Mouse (Mus musculus): ENCODE data around the gene Srsf10.

Gene Srsf10

DNA sequence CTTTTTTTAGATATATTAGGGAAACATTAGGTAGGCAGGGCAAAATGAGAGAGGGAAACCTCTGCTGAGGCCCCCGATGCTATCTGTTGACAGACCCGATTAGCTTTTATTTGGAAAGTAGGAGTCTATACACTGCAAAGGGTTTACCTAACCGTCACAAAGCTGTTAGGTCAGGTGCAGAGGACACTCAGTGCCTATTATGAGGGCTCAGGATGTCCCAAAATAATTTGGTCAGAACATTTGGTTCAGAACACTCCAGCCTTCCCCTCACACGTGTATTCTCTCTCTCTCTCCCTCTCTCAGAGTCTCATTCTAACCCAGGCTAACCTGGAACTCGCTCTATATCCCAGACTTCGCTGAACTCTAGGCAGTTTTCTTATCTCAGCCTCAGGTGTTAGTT lies 26.5 kb downstream of the Srsf10 start:
- intact Hi-C loops (cut with DNase I) = loop anchor here (5.0 kb wide), 1 partner anchor 65 kb away; no protein-coding TSS in a partner anchor

DNA sequence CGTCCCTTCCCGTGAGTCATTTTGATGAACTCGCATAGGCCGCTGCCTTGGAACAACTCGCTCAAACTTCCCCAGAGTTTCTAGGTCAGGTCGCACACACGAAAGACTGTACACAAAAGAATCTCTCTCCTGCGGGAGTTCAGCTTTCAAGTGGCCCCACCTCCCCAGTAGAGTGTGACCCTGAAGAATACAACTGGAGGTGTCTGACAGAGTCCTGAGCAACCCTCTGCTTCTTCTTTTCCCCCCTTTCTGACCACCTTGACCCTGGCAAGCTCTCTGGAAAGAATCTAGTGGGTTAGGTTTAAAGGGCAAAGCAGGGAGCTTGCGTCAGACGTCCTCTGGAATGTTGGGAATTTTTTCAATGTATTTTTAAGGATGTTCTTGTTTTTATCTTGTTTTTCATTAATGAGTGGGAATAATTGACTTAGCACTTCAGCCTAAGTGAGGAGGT lies 27.9 kb downstream of the Srsf10 start:
- intact Hi-C loops (cut with DNase I) = loop anchor here (5.0 kb wide), 1 partner anchor 66 kb away; no protein-coding TSS in a partner anchor

DNA sequence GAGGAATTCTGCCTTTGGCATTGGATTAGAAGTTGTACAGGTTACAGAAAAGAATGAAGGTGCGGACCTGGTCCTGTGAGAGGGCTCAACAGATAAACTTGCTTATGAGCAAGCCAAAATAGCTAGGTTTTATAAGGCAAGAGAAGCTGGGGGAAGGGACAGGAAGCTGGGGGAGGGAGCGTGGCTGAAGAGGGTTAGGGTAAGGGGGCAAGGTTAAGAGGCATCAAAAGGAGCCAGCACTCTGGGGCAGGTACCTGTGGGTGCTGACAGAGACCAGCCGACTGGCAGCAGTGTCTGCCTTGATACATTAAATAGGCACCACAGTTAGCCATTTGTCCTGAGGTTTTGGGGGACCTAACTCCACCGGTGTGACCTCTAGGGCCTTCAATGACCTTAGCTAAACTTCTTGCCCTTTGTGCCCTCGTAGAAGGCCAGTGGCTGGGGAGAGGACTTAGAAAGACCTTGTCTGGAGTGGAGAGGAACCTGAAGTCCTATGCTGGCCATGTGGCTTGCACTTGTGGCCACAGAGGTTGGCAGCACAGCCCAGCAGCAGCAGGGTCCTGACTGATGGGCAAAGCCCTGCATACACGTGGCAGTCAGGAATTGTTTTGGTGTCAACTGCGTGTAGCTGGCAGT lies 28.5 kb downstream of the Srsf10 start:
- intact Hi-C loops (cut with DNase I) = loop anchor here (5.0 kb wide), 1 partner anchor 67 kb away; no protein-coding TSS in a partner anchor

DNA sequence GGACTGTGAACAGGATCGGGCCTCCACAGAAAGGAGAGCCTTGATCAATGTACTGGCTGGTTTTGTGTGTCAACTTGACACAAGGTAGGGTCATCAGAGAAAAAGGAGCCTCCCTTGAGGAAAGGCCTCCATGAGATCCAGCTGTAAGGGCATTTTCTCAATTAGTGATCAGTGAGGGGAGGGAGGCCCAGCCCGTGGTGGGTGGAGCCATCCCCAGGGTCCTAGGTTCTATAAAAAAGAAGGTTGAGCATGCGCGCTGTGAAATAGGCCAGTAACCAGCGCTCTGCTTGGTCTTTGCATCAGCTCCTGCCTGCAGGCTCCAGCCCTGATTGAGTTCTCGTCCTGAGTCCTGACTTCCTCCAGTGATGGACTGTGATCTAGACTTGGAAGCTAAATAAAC lies 29.0 kb downstream of the Srsf10 start:
- intact Hi-C loops (cut with DNase I) = loop anchor here (5.0 kb wide), 1 partner anchor 67 kb away; no protein-coding TSS in a partner anchor

DNA sequence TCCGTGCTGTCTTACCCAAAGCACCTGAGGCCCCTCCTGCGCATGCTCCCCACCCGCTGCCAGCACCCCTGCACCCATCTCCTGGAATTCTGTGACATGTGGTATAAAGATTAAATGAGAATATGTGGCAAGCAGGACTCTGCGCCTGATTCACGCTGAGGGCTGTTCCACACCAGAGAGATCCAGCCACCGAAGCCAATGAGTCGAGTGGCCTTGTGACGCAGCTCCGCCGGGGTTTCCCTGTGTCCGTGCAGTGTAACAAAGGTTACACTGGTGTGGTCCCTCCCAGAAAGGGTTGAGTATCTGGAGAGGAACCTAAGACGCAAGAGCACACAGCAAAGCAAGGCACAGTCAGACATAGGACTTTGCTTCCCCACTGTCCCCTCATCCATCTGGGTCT lies 30.1 kb downstream of the Srsf10 start:
- intact Hi-C loops (cut with DNase I) = loop anchor here (5.0 kb wide), 1 partner anchor 37 kb away; the partner anchor contains the start of gene Fuca1

DNA sequence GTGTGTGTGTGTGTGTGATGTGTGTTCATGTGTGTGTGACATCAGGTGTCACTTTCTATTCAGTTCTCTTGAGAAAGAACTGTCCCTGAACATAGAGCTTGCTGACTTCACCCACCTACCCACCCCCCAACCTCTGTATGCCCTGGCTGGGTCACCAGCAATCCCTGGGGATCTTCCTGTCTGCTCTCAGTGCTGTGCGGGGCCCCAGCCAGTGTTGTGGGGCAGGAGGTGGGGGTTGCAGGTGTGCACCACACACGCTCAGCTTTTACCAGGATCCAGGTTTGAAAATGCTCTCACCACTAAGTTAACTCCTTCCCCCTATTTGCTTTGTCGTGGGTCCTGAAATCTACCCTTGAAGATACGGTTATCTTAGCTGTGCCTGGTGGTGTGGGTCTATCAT lies 30.6 kb downstream of the Srsf10 start:
- intact Hi-C loops (cut with DNase I) = loop anchor here (5.0 kb wide), 1 partner anchor 36 kb away; the partner anchor contains the start of gene Fuca1

DNA sequence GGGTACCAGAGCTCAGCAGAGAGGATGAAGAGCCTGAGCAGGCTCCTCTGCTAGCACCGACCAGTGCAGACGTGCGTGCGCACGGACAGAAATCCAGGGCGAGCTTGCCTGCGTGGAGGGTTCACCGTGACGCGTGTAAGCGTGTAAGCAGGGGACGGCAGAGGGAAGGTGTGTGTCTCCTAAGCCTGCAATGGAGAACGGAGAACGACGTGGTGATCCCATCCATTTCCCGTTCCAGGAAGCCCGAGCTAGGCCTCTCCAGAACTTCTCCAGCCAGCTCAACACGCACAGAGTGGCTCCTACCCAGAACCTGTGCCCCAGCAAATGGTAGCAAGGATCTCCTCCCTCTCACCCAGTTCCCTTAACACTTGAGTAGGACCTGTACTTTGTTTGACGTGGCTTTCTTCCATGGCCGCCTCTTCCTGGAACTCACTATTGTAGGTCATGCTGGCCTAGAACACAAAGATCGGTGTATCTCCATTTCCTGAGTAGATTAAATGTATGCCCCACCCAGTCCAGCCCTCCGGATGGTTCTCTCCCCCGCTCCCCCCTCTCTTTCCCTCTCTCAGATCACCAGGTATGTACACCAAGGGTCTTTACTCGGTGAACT lies 33.0 kb downstream of the Srsf10 start:
- intact Hi-C loops (cut with DNase I) = loop anchor here (5.0 kb wide), 1 partner anchor 34 kb away; the partner anchor contains the start of gene Fuca1

DNA sequence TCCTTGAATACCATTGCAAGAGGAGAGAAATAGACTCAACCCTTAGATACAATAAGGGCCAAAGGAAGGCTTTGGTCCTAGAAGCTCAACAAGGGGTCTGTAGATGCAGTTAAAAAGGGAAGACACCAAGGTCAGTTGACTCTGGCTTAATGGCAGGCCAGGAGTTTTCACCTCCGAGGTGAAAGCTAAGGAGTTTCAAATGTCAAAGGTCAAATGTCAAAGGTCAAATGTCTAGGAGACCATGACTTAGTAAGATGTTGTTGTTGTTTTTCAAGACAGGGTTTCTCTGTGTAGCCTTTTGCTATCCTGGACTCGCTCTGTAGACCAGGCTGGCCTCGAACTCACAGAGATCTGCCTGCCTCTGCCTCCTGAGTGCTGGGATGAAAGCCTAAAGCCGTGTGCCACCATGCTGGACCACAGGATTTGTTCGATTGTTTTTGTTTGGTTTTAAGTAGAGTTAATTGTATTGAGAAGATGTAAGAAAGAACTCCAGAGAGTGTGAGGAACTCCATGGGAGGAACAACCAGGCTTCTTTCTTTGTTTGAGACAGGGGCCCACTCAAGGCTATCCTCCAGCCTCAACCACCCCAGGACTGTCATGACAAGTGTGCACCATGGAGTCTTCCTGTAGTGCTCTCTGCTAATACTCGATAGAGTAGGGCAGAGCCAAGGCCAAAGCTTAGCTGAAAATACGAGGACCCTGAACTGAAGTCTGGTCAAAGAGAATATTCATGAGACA lies 33.8 kb downstream of the Srsf10 start:
- intact Hi-C loops (cut with DNase I) = loop anchor here (5.0 kb wide), 1 partner anchor 33 kb away; the partner anchor contains the start of gene Fuca1

DNA sequence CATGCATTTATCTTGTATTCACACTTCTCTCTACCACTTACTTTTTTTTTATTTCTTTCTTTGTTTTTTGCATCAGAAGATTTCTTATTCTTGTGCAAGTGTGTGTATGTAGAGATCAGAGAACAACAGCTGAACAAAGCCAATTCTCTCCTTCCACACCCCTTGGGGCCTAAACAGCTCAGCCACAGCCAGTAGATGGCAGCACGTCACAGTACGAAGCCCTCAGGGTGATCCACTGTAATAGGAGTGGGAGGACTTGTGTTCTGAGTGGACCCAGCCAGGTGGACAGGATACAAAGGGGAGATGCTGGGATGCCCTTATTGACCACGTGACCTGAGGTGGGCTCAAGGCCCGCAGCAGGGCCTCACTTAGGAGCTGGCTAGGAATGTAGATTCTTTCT lies 34.3 kb downstream of the Srsf10 start:
- intact Hi-C loops (cut with DNase I) = loop anchor here (2.0 to 5.0 kb wide), 2 partner anchors 32 to 43 kb away; partner anchors contain the start of gene Fuca1

DNA sequence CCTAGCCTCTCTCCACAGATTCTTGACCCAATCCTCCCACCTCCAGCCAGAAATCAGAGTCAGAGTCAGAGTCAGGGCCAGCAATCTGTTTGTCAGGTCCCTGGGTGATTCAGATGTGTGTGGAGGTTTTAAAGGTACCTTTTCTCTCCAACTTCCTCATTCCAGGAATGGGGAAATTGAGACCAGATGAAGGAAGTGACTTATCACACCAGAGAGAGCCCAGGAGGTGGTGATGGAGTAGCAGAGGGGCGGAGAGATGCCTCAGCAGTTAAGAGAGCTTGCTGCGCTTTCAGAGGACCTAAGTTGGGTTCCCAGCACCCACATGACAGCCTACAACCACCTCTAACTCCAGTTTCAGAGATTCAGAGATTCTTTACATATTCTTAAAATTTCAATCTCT lies 36.0 kb downstream of the Srsf10 start:
- intact Hi-C loops (cut with DNase I) = loop anchor here (2.0 kb wide), 1 partner anchor 41 kb away; no protein-coding TSS in a partner anchor

DNA sequence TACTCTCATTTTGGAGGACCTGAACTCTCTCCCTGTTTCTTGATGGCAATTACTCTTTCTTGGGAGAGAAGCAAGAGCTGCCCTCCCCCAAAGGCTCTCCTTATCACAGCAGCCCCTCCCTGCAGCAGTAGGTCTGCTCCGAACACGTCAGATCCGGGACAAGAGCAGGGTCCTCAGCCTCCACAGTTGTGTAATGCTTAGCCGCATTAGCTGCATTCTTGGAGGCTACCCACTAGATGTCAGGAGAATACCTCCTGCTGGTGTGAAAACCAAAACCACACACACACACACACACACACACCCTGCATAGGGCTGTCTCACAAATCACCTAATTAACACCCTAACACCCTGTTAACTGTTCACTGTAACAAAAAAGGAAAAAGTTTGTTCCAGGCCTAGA lies 37.3 kb downstream of the Srsf10 start:
- intact Hi-C loops (cut with DNase I) = no loop called here

DNA sequence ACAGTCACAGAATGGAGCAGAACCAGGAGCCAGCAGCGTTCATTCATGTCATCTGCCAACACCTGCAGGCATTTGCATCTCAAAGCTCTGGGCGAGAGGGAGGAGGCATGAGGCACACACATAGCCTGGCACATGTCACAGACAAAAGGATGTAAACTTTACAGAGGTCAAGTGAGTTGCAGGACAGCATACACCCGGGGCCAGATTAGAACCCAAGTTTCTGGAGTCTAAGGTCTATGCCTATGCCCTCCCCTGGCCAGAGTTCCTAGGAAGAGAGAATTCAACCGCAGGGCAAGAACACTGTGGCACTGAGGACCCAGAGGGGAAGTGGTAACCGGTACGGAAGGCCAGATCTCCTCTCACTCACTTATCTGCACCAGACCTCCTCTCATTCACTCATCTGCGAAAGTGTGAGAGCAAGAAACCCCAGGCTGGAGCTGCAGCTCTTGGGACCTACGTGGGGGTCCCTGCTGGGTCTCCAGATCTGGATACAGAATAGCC lies 39.6 kb downstream of the Srsf10 start, which contains the start of gene Cnr2:
TSS of gene Cnr2 (plus strand) at position 324 of the 501 bp plus-strand sequence.
- intact Hi-C loops (cut with DNase I) = no loop called here

DNA sequence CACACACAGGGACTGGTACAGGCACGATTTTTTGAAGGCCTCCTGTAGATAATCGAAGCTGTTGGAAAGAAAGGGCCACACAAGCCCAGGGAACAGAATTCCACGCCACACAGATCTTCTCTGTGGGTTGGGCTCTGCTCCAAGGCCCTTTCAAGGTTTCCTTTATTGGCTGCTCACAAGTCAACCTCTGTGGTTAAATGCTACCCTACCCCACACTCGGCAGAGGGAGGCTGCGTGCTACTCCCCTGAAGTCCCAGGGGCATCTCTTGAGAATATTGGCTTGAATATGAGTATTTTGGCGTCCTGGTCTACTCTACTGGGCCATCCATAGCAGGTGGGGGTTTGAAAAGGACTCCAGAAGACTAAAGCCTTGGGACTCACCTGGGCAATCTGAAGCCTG lies 40.6 kb downstream of the Srsf10 start:
- intact Hi-C loops (cut with DNase I) = no loop called here

DNA sequence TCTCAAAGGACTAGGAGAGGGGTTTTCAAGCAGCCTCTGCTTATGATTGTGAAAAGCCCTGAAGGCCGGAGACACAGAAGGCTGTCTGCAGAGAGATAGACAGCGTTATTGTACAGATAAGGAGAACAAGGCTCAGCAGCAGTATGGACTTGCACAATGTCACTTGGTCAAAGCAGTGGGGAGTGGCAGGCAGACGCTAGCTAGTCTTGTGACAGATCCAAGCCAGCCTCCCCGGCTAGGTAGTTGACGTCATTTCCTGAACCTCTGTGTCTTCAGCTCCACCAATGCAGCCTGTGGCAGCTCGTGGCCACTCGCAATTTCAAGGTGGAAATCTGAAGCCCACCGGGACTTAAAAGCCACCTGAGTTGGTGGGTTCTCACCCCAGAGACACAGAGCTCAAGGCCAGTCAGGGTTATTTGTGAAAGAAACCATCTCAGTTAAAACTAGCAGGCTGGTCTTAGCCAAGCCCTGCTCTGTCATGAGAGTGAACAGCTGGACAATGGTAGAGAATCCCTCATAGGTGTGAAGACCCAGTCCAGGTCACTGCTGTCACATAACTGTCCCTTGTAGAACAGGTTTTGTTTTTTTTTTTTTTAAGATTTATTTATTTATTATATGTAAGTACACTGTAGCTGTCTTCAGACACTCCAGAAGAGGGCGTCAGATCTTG lies 43.0 kb downstream of the Srsf10 start:
- intact Hi-C loops (cut with DNase I) = no loop called here

DNA sequence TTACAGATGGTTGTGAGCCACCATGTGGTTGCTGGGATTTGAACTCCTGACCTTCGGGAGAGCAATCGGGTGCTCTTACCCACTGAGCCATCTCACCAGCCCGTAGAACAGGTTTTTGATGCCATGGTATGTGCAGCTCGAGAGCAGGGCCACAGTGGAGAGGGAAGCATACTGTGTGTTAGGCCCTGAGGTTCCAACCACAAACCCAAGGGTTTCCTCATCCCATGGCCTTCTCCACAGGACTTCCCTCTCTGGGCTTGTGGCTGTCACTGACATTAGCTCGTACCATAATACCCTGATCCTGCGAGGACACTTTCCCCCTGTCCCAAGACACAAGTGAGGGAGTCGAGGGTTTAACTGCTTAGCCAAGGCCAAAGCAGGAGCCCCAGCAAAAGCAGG lies 43.5 kb downstream of the Srsf10 start:
- intact Hi-C loops (cut with DNase I) = no loop called here

DNA sequence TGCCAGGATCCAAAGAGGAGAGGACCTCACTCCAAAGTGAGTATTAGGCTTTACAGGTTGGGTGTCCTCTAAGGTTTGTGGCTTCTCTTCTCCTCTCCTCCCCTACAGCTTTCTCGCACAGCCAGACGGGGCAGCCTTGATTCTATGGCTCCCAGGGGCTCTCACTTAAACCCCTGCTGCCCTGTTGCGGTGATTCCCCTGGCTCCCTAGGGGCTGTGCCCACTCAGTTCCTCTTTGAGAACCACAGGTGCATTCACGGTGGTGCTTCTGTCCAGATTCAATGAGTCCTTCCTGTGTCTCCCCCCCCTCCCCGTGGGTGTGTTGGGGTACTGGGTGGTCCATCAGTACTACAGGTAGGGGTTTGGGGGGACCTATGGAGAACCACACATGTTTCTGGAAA lies 44.5 kb downstream of the Srsf10 start:
- intact Hi-C loops (cut with DNase I) = no loop called here

DNA sequence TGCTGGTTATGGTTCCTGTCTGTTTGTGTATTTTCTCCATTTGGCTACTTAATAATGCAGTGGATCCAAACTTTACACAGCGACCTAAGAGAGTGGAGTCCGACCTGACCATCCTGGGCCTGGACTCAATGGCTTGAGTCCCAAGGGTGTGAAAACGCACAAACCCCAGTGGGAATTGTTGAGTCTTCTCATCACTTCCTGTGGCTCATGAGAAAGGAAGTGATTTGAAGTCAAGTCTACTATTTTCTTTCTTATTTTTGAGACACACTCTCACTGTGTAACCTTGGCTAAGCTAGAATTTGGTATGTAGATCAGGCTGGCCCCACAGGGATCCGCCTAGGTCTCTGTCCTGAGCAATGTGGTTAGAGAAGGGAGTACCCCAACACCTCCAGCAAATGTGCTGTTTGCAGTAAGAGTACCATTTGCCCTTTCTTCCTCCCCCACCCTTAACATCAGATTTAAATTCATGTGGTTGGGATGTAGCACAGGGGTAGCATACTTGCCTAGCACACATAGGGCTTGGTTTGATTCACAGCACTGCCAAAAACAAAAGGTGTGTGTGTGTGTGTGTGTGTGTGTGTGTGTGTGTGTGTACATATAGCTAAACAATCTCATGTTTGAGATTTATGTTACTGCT lies 47.2 kb downstream of the Srsf10 start:
- intact Hi-C loops (cut with DNase I) = no loop called here

DNA sequence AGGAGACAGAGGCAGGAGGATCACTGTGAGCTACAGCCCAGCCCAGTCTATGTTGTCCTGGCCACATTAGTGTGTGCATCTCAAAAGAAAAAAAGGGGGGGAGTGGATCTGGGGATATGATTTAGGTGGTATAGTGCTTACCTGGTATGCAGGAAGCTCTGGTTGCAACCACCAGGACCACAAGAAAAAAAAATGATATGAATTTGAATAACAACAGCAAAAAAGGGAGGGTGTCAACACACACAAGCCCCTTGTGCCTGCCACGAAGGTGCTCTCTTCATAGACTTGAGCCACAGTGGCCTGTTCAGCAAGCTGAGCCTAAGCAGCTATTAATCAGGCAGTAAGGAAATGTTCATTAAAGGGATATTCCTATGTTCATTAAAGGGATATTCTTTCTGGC lies 49.3 kb downstream of the Srsf10 start:
- intact Hi-C loops (cut with DNase I) = no loop called here

DNA sequence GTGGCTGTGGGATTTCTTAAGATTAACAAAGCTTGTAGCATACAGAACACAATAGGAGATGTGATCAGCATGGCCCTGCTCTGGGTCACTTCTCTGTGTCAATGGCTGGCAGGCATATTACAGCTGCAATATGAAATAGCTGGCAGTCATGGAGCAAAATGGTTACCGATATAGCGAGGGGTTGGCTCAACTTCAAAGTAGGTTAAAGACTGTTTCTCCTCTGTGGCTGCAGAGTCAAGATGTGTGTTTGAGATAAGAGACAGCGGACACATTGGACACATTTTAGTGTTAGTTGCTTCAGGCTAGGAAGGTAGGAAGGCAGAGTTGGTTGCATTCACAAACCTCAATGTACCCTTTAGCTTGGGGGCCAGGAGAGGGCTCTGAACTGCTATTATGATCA lies 51.1 kb downstream of the Srsf10 start:
- intact Hi-C loops (cut with DNase I) = no loop called here

DNA sequence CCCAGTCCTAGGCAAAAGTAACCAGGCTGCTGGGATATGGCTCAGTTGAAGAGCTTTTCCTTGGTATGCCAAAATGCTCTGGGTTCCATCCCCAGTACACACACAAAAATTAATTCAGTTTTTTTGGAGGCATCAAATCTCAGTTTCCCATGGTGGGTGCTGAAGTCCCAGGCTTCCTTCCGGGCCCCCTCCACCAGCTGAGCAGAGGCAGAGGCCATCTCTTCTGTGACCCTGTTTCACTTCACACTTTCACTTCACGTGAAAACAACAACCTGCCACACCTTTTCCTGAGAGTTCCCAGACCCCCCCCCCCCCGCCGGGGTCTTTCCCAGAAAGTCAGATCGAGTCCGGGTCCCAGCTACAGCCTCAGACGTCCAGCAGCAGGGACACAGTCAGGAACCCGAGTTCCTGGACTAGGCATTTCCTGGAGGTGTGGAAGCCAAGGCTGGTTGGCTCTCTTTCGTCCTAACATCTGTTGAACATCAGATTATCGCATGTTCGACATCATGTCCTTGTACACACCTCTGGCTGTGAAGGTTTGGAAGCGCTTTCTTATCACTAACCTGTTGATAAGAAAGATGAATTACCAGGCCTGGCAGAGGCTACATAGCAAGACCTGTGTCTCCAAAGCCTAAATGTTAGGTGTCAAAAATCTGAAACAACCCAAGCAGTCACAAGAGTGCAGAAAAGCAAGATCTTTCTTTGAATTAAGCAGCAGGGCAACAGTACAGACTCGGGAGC lies 53.9 kb downstream of the Srsf10 start:
- intact Hi-C loops (cut with DNase I) = no loop called here

Data from adrenal gland (tissue).